Mouse (Mus musculus) liver, postnatal 0 days (tissue): ENCODE data around the gene 0610030E20Rik.

Source experiments
- CTCF ChIP-seq: sonication (generic); IDR thresholded peaks from 2 replicates; pipeline ENCODE4 v1.5.1; 2016; ENCODE audit warnings: antibody characterized with exemption, low read depth
- EP300 ChIP-seq: IDR thresholded peaks from 2 replicates; pipeline ENCODE4 v1.6.1; 2016; ENCODE audit warnings: antibody characterized with exemption, low read depth, mild to moderate bottlenecking

GRCm38 (mm10) chr6:72379377-72380130 is 32.4 kb downstream of the 0610030E20Rik start:
- TF ChIP-seq CTCF (no peak), EP300 (no peak)
